Mouse (Mus musculus) MN1 (cell line): Measurements from ENCODE around the gene Txndc9.
"Not testable (repeated sequence)": the region's sequence is repeated elsewhere in the genome, so short reads cannot be mapped to it uniquely, and the experiment has no call there.

Experiments used
- DNase-seq: peaks from one replicate; pipeline ENCODE4 v3.0.0-alpha.2; 2016; ENCODE audit warnings: low spot score

Txndc9 gene

GRCm38 (mm10) chr1:37997867-37998266 is at the start of gene Txndc9, which contains the start of gene Eif5b:
Txndc9 (minus strand) TSS chr1:37997893.
Eif5b (plus strand) TSS chr1:37998010.
- peak; percentile 99 for DNase-seq

- no peak for DNase-seq
Measured at GRCm38 (mm10) chr1:38038898-38039297, 41.2 kb upstream of the Txndc9 start.

- no peak for DNase-seq
Measured at GRCm38 (mm10) chr1:38037375-38037774, 39.7 kb upstream of the Txndc9 start.

GRCm38 (mm10) chr1:38035521-38035920 is 37.8 kb upstream of the Txndc9 start:
- no peak for DNase-seq

- no peak for DNase-seq
Measured at GRCm38 (mm10) chr1:38031391-38031790, 33.7 kb upstream of the Txndc9 start.

- DNase-seq: no peak
Measured at GRCm38 (mm10) chr1:38027301-38027700, 29.6 kb upstream of the Txndc9 start.

GRCm38 (mm10) chr1:38014551-38015203 is 17.0 kb upstream of the Txndc9 start:
- DNase-seq: no peak

- DNase-seq: no peak
Measured at GRCm38 (mm10) chr1:38012509-38012908, 14.8 kb upstream of the Txndc9 start.

GRCm38 (mm10) chr1:38012104-38012503 is 14.4 kb upstream of the Txndc9 start:
- DNase-seq: no peak

- DNase-seq: no peak
Measured at GRCm38 (mm10) chr1:38011647-38012046, 14.0 kb upstream of the Txndc9 start.

- no peak for DNase-seq
Measured at GRCm38 (mm10) chr1:38006741-38007140, 9.0 kb upstream of the Txndc9 start.

GRCm38 (mm10) chr1:38003046-38003445 is 5.4 kb upstream of the Txndc9 start:
- DNase-seq: no peak

GRCm38 (mm10) chr1:38001956-38002355 is 4.3 kb upstream of the Txndc9 start:
- no peak for DNase-seq

- DNase-seq: no peak
Measured at GRCm38 (mm10) chr1:38000844-38001243, 3.2 kb upstream of the Txndc9 start.

- no peak for DNase-seq
Measured at GRCm38 (mm10) chr1:37999552-37999951, 1.9 kb upstream of the Txndc9 start.

GRCm38 (mm10) chr1:37998371-37999199 is 892 bp upstream of the Txndc9 start:
- peak; percentile 63 for DNase-seq

GRCm38 (mm10) chr1:37996877-37997484 is 712 bp downstream of the Txndc9 start:
- peak; percentile 100 for DNase-seq

- no peak for DNase-seq
Measured at GRCm38 (mm10) chr1:37996226-37996625, 1.5 kb downstream of the Txndc9 start.

- DNase-seq: no peak
Measured at GRCm38 (mm10) chr1:37987856-37988255, 9.8 kb downstream of the Txndc9 start.

GRCm38 (mm10) chr1:37985764-37986323 is 11.8 kb downstream of the Txndc9 start:
- peak; percentile 38 for DNase-seq

GRCm38 (mm10) chr1:37984326-37984725 is 13.4 kb downstream of the Txndc9 start:
- DNase-seq: no peak

- DNase-seq: no peak
Measured at GRCm38 (mm10) chr1:37977303-37977702, 20.4 kb downstream of the Txndc9 start.

GRCm38 (mm10) chr1:37976666-37977065 is 21.0 kb downstream of the Txndc9 start:
- DNase-seq: not testable (repeated sequence)
